In genomic region chr3:83797098-83797497, GRCm38 (mm10) we compare ENCODE assay signal across 10 mouse cellular contexts. TPM values are rescaled to one million over a fixed set of nuclear protein-coding genes. Genes with fewer than 3 reads are reported as not detected.
A peak's percentile ranks its signal among the peaks of the same experiment; 100 is the strongest.
DNase-seq lines count a peak whose midpoint lies in the region; ATAC-seq and TF ChIP-seq lines count a peak whose summit lies in the region.
"Had no signal": no experiment of that assay in that cellular context is flagged by ENCODE, and none has a peak within 500 bp of the region (broad histone marks: within the 10 kb centered on the region; RNA-seq: fewer than 3 reads in every experiment).

No protein-coding gene starts in this region.

- H3K79me2 ChIP-seq in myocyte (ENCODE audit: control insufficient read depth, insufficient read depth), result no peaks in the 10 kb centered on the region

- no peaks in the 10 kb centered on the region for H3K36me3 ChIP-seq in myocyte (ENCODE audit: control insufficient read depth, insufficient read depth)
- H3K36me3 ChIP-seq: embryonic facial prominence, embryonic 12.5 days; limb, embryonic 13.5 days had no signal

- intact Hi-C loops in left cerebral cortex, adult 2 months (cut with DNase I), result no loop called here

- peak; percentile 32 for DNase-seq in embryo, embryonic 10.5 days (ENCODE audit: low spot score)
- DNase-seq in embryo, embryonic 11 days, result no peak
- DNase-seq in left cerebral cortex, adult 2 months (ENCODE audit: extremely low spot score in 1 of 2, low spot score in 2 of 2), result no peak
- no peak for DNase-seq in left cerebral cortex, adult 18-20 months (ENCODE audit: low spot score in 2 of 2)
- no peak for DNase-seq in kidney, adult 11 months
- DNase-seq in adrenal gland, postnatal 10 days, result no peak

- no peak overlapping the region for H3K27ac ChIP-seq in left cerebral cortex, adult 2 months
- H3K27ac ChIP-seq: embryonic facial prominence, embryonic 12.5 days; limb, embryonic 13.5 days had no signal

- peak overlapping the region; percentile 78 for H3K4me2 ChIP-seq in myocyte (ENCODE audit: low read depth)
- H3K4me2 ChIP-seq: embryonic facial prominence, embryonic 12.5 days had no signal

- no peak for TF ChIP-seq POLR2A in myocyte (IDR thresholded peaks at IDR 0.05; ENCODE audit: insufficient read length, low read depth)

- peak; percentile 73 for ATAC-seq in activated CD4-positive, CD25-positive, alpha-beta regulatory T cell, adult 4 months

- no peak overlapping the region for H3ac ChIP-seq in myocyte (ENCODE audit: control insufficient read depth, insufficient read length)

- H3K27me3 ChIP-seq in myocyte (ENCODE audit: control insufficient read depth, insufficient read depth, insufficient read length), result no peaks in the 10 kb centered on the region
- H3K27me3 ChIP-seq: embryonic facial prominence, embryonic 12.5 days; limb, embryonic 13.5 days had no signal

- peak; percentile 28; the same call in 1 of the 2 replicates for TF ChIP-seq CTCF in left cerebral cortex, adult 2 months (IDR thresholded peaks at IDR 0.05)

- H3K4me3 ChIP-seq in left cerebral cortex, adult 2 months, result no peak overlapping the region; the same call in 1 of the 2 replicates
- no peak overlapping the region for H3K4me3 ChIP-seq in myocyte
- H3K4me3 ChIP-seq: embryonic facial prominence, embryonic 12.5 days; limb, embryonic 13.5 days had no signal

TF ChIP-seq in myocyte, 11 proteins besides CTCF, POLR2A, EP300 and RAD21:
- no peak for TF ChIP-seq SRF (IDR thresholded peaks at IDR 0.05; ENCODE audit: control insufficient read depth, insufficient read length, low read depth)
- TF ChIP-seq CEBPB (IDR thresholded peaks at IDR 0.05; ENCODE audit: insufficient read depth, poor library complexity, severe bottlenecking), result no peak
- no peak for TF ChIP-seq MAX (IDR thresholded peaks at IDR 0.05; ENCODE audit: low read depth)
- TF ChIP-seq E2F4 (IDR thresholded peaks at IDR 0.05; ENCODE audit: insufficient read depth), result no peak
- no peak for TF ChIP-seq TCF3 (IDR thresholded peaks at IDR 0.05; ENCODE audit: insufficient read length, low read depth)
- TF ChIP-seq MYOD1 (IDR thresholded peaks at IDR 0.05; ENCODE audit: control insufficient read depth in 1 of 3, insufficient read length in 2 of 3, low read depth in 2 of 3), result no peak

RNA-seq across cellular contexts. Expression of gene Sfrp2, which starts 31.0 kb away (rescaled TPM):
- 1 to 10 TPM; 2.6 to 2.8 TPM for total RNA-seq in left cerebral cortex, adult 2 months (2021)
- total RNA-seq in left cerebral cortex, adult 18-20 months (2021), result 1 to 10 TPM; 1.5 to 2.4 TPM
- polyA plus RNA-seq in activated CD4-positive, CD25-positive, alpha-beta regulatory T cell, adult 4 months (2017; shearing (Covaris generic)), result 10 to 100 TPM in 1 of 2 experiments, 1 to 10 TPM in 1; 4.7 to 10.3 TPM
- 0.05 TPM for polyA plus RNA-seq in myocyte (2012; fragmentation: generic; extraction: Trizol)
- 10 to 100 TPM; 11.2 to 19.2 TPM for total RNA-seq in adrenal gland, postnatal 10 days (2021)

RNA-seq across cellular contexts. Expression of gene Tlr2, which starts 44.5 kb away (rescaled TPM):
- total RNA-seq in left cerebral cortex, adult 2 months (2021), result under 1 TPM; 0.44 to 0.72 TPM
- under 1 TPM; 0.77 to 0.84 TPM for total RNA-seq in left cerebral cortex, adult 18-20 months (2021)
- polyA plus RNA-seq in activated CD4-positive, CD25-positive, alpha-beta regulatory T cell, adult 4 months (2017; shearing (Covaris generic)), result 1 to 10 TPM; 2.1 to 2.6 TPM
- polyA plus RNA-seq in myocyte (2012; fragmentation: generic; extraction: Trizol), result 4.5 TPM
- 1 to 10 TPM; 2.6 to 2.7 TPM for total RNA-seq in adrenal gland, postnatal 10 days (2021)
